Mouse (Mus musculus) brain, embryonic 14.5 days (tissue): ENCODE measurements at regions not wholly inside any gene's neighbourhood (a gene's known extent, or its start where the extent isn't known, plus 50 kb on each side); places are given as distances from the start of the nearest gene placed in this dataset.

Experiments used
- CTCF ChIP-seq: fragments of 200-500 bp; IDR thresholded peaks from 2 replicates; pipeline ENCODE4 v1.5.1; 2012; ENCODE audit warnings: inconsistent platforms, mild to moderate bottlenecking, moderate library complexity, borderline replicate concordance; ENCODE audit not compliant: insufficient read depth, insufficient read length; ENCODE audit errors: extremely low read depth
- POLR2A ChIP-seq: fragments of 200-500 bp; IDR thresholded peaks from 2 replicates; pipeline ENCODE4 v1.6.1; 2012; ENCODE audit warnings: mild to moderate bottlenecking, inconsistent platforms, borderline replicate concordance; ENCODE audit not compliant: poor library complexity, insufficient read depth, insufficient read length, severe bottlenecking; ENCODE audit errors: extremely low read depth

- TF ChIP-seq CTCF (no peak), POLR2A (no peak)
These were observed 128.6 kb upstream of the Tcerg1l start for GRCm38 (mm10) chr7:138526143-138526542.
